Mouse (Mus musculus) intestine, postnatal 0 days (tissue): ENCODE measurements at regions not wholly inside any gene's neighbourhood (a gene's known extent, or its start where the extent isn't known, plus 50 kb on each side); places are given as distances from the start of the nearest gene placed in this dataset.

ENCODE experiments used
- ATAC-seq: fragments of 200-750 bp; cut with Nextera tagmentation; 2 replicates; pipeline ENCODE4 v1.8.0; 2017; ENCODE audit warnings: mild to moderate bottlenecking, moderate TSS enrichment, moderate library complexity
- H3K27ac ChIP-seq: fragments of 300-500 bp; sonication (generic); 2 replicates; pipeline ENCODE4 v1.5.1; 2014; ENCODE audit warnings: mild to moderate bottlenecking, low read depth, low read length, moderate library complexity
- H3K27me3 ChIP-seq: fragments of 300-500 bp; sonication (generic); replicated peaks from 2 replicates; pipeline ENCODE4 v1.6.1; 2014; ENCODE audit warnings: low read length, mixed read lengths; ENCODE audit not compliant: control insufficient read depth, insufficient read depth
- H3K36me3 ChIP-seq: fragments of 300-500 bp; sonication (generic); 2 replicates; pipeline ENCODE4 v1.6.1; 2014; ENCODE audit warnings: mild to moderate bottlenecking, moderate library complexity; ENCODE audit not compliant: control insufficient read depth, insufficient read depth
- H3K4me1 ChIP-seq: fragments of 300-500 bp; sonication (generic); replicated peaks from 2 replicates; pipeline ENCODE4 v1.6.1; 2014; ENCODE audit warnings: antibody characterized with exemption, low read length, mixed read lengths; ENCODE audit not compliant: control insufficient read depth, insufficient read depth
- H3K4me2 ChIP-seq: fragments of 300-500 bp; sonication (generic); replicated peaks from 2 replicates; pipeline ENCODE4 v1.6.1; 2014; ENCODE audit warnings: low read depth, mild to moderate bottlenecking, moderate library complexity
- H3K4me3 ChIP-seq: fragments of 300-500 bp; sonication (generic); 2 replicates; pipeline ENCODE4 v1.5.1; 2014; ENCODE audit warnings: low read depth, low read length
- H3K9ac ChIP-seq: fragments of 300-500 bp; sonication (generic); 2 replicates; pipeline ENCODE4 v1.6.1; 2014; ENCODE audit warnings: mild to moderate bottlenecking, low read depth, low read length
- H3K9me3 ChIP-seq: fragments of 300-500 bp; sonication (generic); 2 replicates; pipeline ENCODE4 v1.6.1; 2016; ENCODE audit warnings: mixed run types; ENCODE audit not compliant: control insufficient read depth
- CTCF ChIP-seq: sonication (generic); IDR thresholded peaks from 2 replicates; pipeline ENCODE4 v1.5.1; 2016; ENCODE audit warnings: low read depth, mild to moderate bottlenecking, control low read depth, antibody characterized with exemption, moderate library complexity
- WGBS: fragments of 180-500 bp; shearing (Covaris S2); extraction: QIAGEN DNeasy Blood & Tissue Kit; methylation state at CpG from one replicate; pipeline ENCODE4 v1.1.7; 2014; 5-methylcytosine and 5-hydroxymethylcytosine counted together

GRCm38 (mm10) chr3:155381910-155382309, 288.7 kb downstream of the Lrriq3 start:
- no peaks in the 10 kb centered on the region for H3K9me3 ChIP-seq
- no peaks in the 10 kb centered on the region for H3K27me3 ChIP-seq
- no peak overlapping the region for H3K9ac ChIP-seq
- TF ChIP-seq CTCF, result no peak
- no peak overlapping the region for H3K27ac ChIP-seq
- ATAC-seq, result no peak
- 81% methylated on average over 4 of the region's 4 CpGs for WGBS
- no peaks in the 10 kb centered on the region for H3K4me1 ChIP-seq
- H3K4me2 ChIP-seq, result no peak overlapping the region
- no peaks in the 10 kb centered on the region for H3K36me3 ChIP-seq
- H3K4me3 ChIP-seq, result no peak overlapping the region

GRCm38 (mm10) chr3:155382817-155383216, 289.6 kb downstream of the Lrriq3 start:
- H3K4me1 ChIP-seq, result no peaks in the 10 kb centered on the region
- no peaks in the 10 kb centered on the region for H3K36me3 ChIP-seq
- H3K9me3 ChIP-seq, result no peaks in the 10 kb centered on the region
- no peak overlapping the region for H3K27ac ChIP-seq
- no peak for ATAC-seq
- no peak overlapping the region for H3K9ac ChIP-seq
- no peaks in the 10 kb centered on the region for H3K27me3 ChIP-seq
- WGBS, result 77% methylated on average over 2 of the region's 2 CpGs
- no peak overlapping the region for H3K4me2 ChIP-seq
- H3K4me3 ChIP-seq, result no peak overlapping the region
- no peak for TF ChIP-seq CTCF

DNA sequence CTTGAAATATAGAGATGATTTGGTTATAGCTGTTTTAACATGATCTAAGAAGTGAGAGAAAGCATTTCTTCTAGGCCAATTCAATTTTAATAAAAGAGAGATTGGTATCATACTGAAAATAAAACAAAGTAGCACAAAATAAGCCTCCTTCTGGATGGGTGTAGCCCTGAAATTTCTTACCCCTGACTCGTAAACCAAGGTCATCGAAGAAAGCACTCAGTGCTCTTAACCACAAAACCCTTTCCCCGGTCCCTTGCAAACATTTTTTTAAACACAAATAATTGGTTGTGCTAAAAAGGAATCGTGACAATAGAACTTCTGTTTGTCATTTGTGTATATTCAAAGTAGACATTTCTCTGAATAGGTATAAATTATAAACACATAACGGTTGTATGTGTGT, 297.4 kb downstream of the Lrriq3 start:
- H3K4me2 ChIP-seq, result no peak overlapping the region
- H3K4me3 ChIP-seq, result no peak overlapping the region
- no peaks in the 10 kb centered on the region for H3K27me3 ChIP-seq
- no peak overlapping the region for H3K9ac ChIP-seq
- no peak for ATAC-seq
- no peak for TF ChIP-seq CTCF
- no peaks in the 10 kb centered on the region for H3K36me3 ChIP-seq
- no peaks in the 10 kb centered on the region for H3K4me1 ChIP-seq
- H3K9me3 ChIP-seq, result no peaks in the 10 kb centered on the region
- 75% methylated on average over 5 of the region's 5 CpGs for WGBS
- H3K27ac ChIP-seq, result no peak overlapping the region

GRCm38 (mm10) chr3:155396134-155396533, 302.9 kb downstream of the Lrriq3 start:
- Histone ChIP-seq H3K9ac (no peak overlapping the region), H3K27ac (no peak overlapping the region), H3K4me3 (no peak overlapping the region), H3K4me1 (no peaks in the 10 kb centered on the region), H3K27me3 (no peaks in the 10 kb centered on the region), H3K36me3 (no peaks in the 10 kb centered on the region), H3K4me2 (no peak overlapping the region), H3K9me3 (no peaks in the 10 kb centered on the region)
- 77% methylated on average over 2 of the region's 2 CpGs for WGBS
- no peak for ATAC-seq
- TF ChIP-seq CTCF, result no peak

GRCm38 (mm10) chr3:155401763-155402162, 308.5 kb downstream of the Lrriq3 start:
- H3K4me1 ChIP-seq, result no peaks in the 10 kb centered on the region
- no peak overlapping the region for H3K9ac ChIP-seq
- H3K36me3 ChIP-seq, result no peaks in the 10 kb centered on the region
- WGBS, result 88% methylated on average over 1 of the region's 1 CpGs
- H3K27me3 ChIP-seq, result no peaks in the 10 kb centered on the region
- H3K27ac ChIP-seq, result no peak overlapping the region
- ATAC-seq, result no peak
- no peak for TF ChIP-seq CTCF
- no peak overlapping the region for H3K4me3 ChIP-seq
- H3K9me3 ChIP-seq, result no peaks in the 10 kb centered on the region
- no peak overlapping the region for H3K4me2 ChIP-seq

DNA sequence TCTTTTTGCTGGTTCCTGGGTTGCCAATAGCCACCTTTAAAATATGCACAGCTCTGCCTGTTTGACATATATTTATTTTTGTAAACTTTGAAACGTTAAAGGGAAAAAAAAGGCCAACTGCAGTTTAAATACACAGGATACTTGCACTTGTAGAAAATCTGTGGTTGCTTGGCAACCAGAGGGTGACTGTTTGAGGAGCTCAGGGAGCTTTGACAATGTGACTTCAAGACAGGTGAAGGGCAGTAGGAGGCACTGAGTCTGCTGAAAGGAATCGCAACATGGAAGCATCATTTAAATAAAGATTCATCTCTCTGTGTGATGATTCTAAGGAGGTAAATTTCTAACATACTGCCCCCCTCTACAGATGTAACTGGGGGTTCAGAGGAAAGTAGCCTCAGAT, 315.7 kb downstream of the Lrriq3 start:
- WGBS, result 31% methylated on average over 2 of the region's 2 CpGs
- H3K27ac ChIP-seq, result no peak overlapping the region
- no peak overlapping the region for H3K4me3 ChIP-seq
- no peak overlapping the region for H3K9ac ChIP-seq
- ATAC-seq, result no peak
- no peak for TF ChIP-seq CTCF
- no peaks in the 10 kb centered on the region for H3K4me1 ChIP-seq
- H3K27me3 ChIP-seq, result no peaks in the 10 kb centered on the region
- H3K36me3 ChIP-seq, result no peaks in the 10 kb centered on the region
- H3K4me2 ChIP-seq, result no peak overlapping the region
- H3K9me3 ChIP-seq, result no peaks in the 10 kb centered on the region

DNA sequence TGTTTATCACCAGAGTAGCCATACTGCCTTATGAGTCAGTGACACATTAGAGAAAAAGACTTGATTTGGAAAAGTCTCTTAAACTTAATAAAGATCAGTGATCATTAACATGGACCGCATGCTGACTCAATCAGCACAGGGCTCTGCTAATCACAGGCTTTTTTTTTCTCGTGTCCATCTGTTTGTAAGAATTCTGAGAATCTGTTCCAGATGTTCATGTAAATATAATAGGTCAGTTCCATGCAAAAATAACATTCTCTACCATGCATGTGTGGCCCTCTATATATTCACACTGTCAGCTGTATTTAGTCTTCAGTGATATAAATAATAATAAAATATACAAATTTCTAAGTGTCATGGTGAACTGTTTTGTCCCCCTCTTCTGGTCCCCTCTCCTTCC, 316.1 kb downstream of the Lrriq3 start:
- no peak for TF ChIP-seq CTCF
- WGBS, result 44% methylated on average over 2 of the region's 2 CpGs
- H3K4me3 ChIP-seq, result no peak overlapping the region
- ATAC-seq, result no peak
- H3K27me3 ChIP-seq, result no peaks in the 10 kb centered on the region
- H3K4me2 ChIP-seq, result no peak overlapping the region
- H3K4me1 ChIP-seq, result no peaks in the 10 kb centered on the region
- no peak overlapping the region for H3K27ac ChIP-seq
- no peaks in the 10 kb centered on the region for H3K36me3 ChIP-seq
- H3K9ac ChIP-seq, result no peak overlapping the region
- H3K9me3 ChIP-seq, result no peaks in the 10 kb centered on the region
